In genomic region chr3:88503881-88504746, GRCm38 (mm10) we compare ENCODE assay signal across 7 mouse cellular contexts. TPM values are rescaled to one million over a fixed set of nuclear protein-coding genes. Genes with fewer than 3 reads are reported as not detected.
A peak's percentile ranks its signal among the peaks of the same experiment; 100 is the strongest.
DNase-seq lines count a peak whose midpoint lies in the region; ATAC-seq and TF ChIP-seq lines count a peak whose summit lies in the region.

No protein-coding gene starts in this region.

- TF ChIP-seq EP300 in liver, postnatal 0 days (IDR thresholded peaks at IDR 0.05; ENCODE audit: low read depth), result no peak

- no peak for TF ChIP-seq POLR2A in embryonic fibroblast, embryonic 13.5 days (IDR thresholded peaks at IDR 0.05; ENCODE audit: low read depth, low read length)
- TF ChIP-seq POLR2A in thymus, adult 2 months (IDR thresholded peaks at IDR 0.05; ENCODE audit: control insufficient read depth, extremely low read depth, insufficient read depth, low read length, poor library complexity), result no peak

- WGBS in kidney, postnatal 0 days, result 45% methylated on average over 8 of the region's 8 CpGs
- WGBS in liver, postnatal 0 days (ENCODE audit: insufficient replicate concordance), result 40% methylated on average over 8 of the region's 8 CpGs
- WGBS in thymus, adult 2 months, result 54% methylated on average over 8 of the region's 8 CpGs

- no peak for ATAC-seq in kidney, postnatal 0 days (replicated peaks; ENCODE audit: low FRiP score, low read depth)
- ATAC-seq in liver, postnatal 0 days, result no peak

- no peaks in the 10 kb centered on the region for H3K36me3 ChIP-seq in kidney, postnatal 0 days (ENCODE audit: insufficient read depth, low read length)
- H3K36me3 ChIP-seq in liver, postnatal 0 days (replicated peaks; ENCODE audit: insufficient read depth, low read length), result peaks cover 5% of the 10 kb centered on the region; the same call in 1 of the 2 replicates
- H3K36me3 ChIP-seq in thymus, adult 2 months (ENCODE audit: control insufficient read depth, insufficient read depth, low read length), result no peaks in the 10 kb centered on the region

- no peak overlapping the region for H3K4me2 ChIP-seq in kidney, postnatal 0 days (ENCODE audit: low read length)
- no peak overlapping the region for H3K4me2 ChIP-seq in liver, postnatal 0 days (ENCODE audit: low read depth, low read length)

- no peak for TF ChIP-seq CTCF in kidney, postnatal 0 days (IDR thresholded peaks at IDR 0.05; ENCODE audit: low read depth)
- no peak for TF ChIP-seq CTCF in embryonic fibroblast, embryonic 13.5 days (IDR thresholded peaks at IDR 0.05; ENCODE audit: borderline replicate concordance, insufficient read depth, low read length)
- TF ChIP-seq CTCF in liver, postnatal 0 days (IDR thresholded peaks at IDR 0.05; ENCODE audit: low read depth), result no peak
- no peak for TF ChIP-seq CTCF in thymus, adult 2 months (IDR thresholded peaks at IDR 0.05; ENCODE audit: borderline replicate concordance, control insufficient read depth, extremely low read depth, insufficient read depth, low read length, poor library complexity)

- H3K27ac ChIP-seq in kidney, postnatal 0 days, result 0 out of 2 replicates have a peak overlapping the region, but pooled peaks have one; percentile 87
- H3K27ac ChIP-seq in embryonic fibroblast, embryonic 13.5 days (ENCODE audit: insufficient read depth, low read length), result peak overlapping the region; percentile 94
- peak overlapping the region; percentile 94; the same call in 1 of the 2 replicates for H3K27ac ChIP-seq in liver, postnatal 0 days (ENCODE audit: low read depth)
- no peak overlapping the region for H3K27ac ChIP-seq in thymus, adult 2 months (ENCODE audit: control insufficient read depth, insufficient read depth, low read length)

- peaks cover 26% of the 10 kb centered on the region for H3K4me1 ChIP-seq in kidney, postnatal 0 days (replicated peaks; ENCODE audit: insufficient read depth, low read length)
- peaks cover 13% of the 10 kb centered on the region for H3K4me1 ChIP-seq in embryonic fibroblast, embryonic 13.5 days (ENCODE audit: control insufficient read depth, insufficient read depth, low read length)
- peaks cover 23% of the 10 kb centered on the region for H3K4me1 ChIP-seq in liver, postnatal 0 days (ENCODE audit: insufficient read depth)
- H3K4me1 ChIP-seq in thymus, adult 2 months (replicated peaks; ENCODE audit: control insufficient read depth, insufficient read depth, low read length), result peaks cover 30% of the 10 kb centered on the region

- H3K4me3 ChIP-seq in kidney, postnatal 0 days (replicated peaks; ENCODE audit: low read depth, low read length), result no peak overlapping the region
- no peak overlapping the region for H3K4me3 ChIP-seq in embryonic fibroblast, embryonic 13.5 days (ENCODE audit: insufficient read depth, low read length)
- no peak overlapping the region for H3K4me3 ChIP-seq in liver, postnatal 0 days (ENCODE audit: low read depth, low read length)
- no peak overlapping the region for H3K4me3 ChIP-seq in thymus, adult 2 months (ENCODE audit: control insufficient read depth, insufficient read depth, low read length)

- H3K9ac ChIP-seq in kidney, postnatal 0 days (ENCODE audit: low read depth, low read length), result no peak overlapping the region
- H3K9ac ChIP-seq in liver, postnatal 0 days (replicated peaks), result no peak overlapping the region

- H3K9me3 ChIP-seq in kidney, postnatal 0 days (replicated peaks; ENCODE audit: low read length), result no peaks in the 10 kb centered on the region
- no peaks in the 10 kb centered on the region for H3K9me3 ChIP-seq in liver, postnatal 0 days (ENCODE audit: low read length)

- no peaks in the 10 kb centered on the region for H3K27me3 ChIP-seq in kidney, postnatal 0 days (ENCODE audit: insufficient read depth, low read length)
- H3K27me3 ChIP-seq in liver, postnatal 0 days (ENCODE audit: insufficient read depth, low read length), result no peaks in the 10 kb centered on the region
- no peaks in the 10 kb centered on the region; the same call in 1 of the 2 replicates for H3K27me3 ChIP-seq in thymus, adult 2 months (ENCODE audit: control insufficient read depth, insufficient read depth, low read length)

- no peak for DNase-seq in kidney, postnatal 0 days (ENCODE audit: low spot score)
- no peak for DNase-seq in kidney, postnatal 14 days
- DNase-seq in NIH3T3 (ENCODE audit: low read depth), result peak; percentile 85
- no peak for DNase-seq in liver, postnatal 0 days
- no peak for DNase-seq in thymus, adult 2 months
- no peak for DNase-seq in frontal cortex, postnatal 36 days (ENCODE audit: low spot score in 2 of 2)

RNA-seq across cellular contexts. Expression of gene Lmna, which starts 5.6 kb away (rescaled TPM):
- 99.3 and 108 TPM in 2 replicates for polyA plus RNA-seq in kidney, postnatal 0 days (2015; fragmentation: Nextera tagmentation; extraction: Ambion mirVana)
- polyA plus RNA-seq in embryonic fibroblast, embryonic 13.5 days (2011; ENCODE audit: insufficient read length, low read depth, missing spikeins), result 401 and 426 TPM in 2 replicates
- 68.4 and 73.4 TPM in 2 replicates for polyA plus RNA-seq in liver, postnatal 0 days (2015; fragmentation: Nextera tagmentation; extraction: Ambion mirVana)
- 59.3 and 61.1 TPM in 2 replicates for polyA plus RNA-seq in thymus, adult 2 months (2012; rRNA removed)

RNA-seq across cellular contexts. Expression of gene Mex3a, which starts 28.1 kb away (rescaled TPM):
- polyA plus RNA-seq in kidney, postnatal 0 days (2015; fragmentation: Nextera tagmentation; extraction: Ambion mirVana), result 12.5 and 13.8 TPM in 2 replicates
- polyA plus RNA-seq in embryonic fibroblast, embryonic 13.5 days (2011; ENCODE audit: insufficient read length, low read depth, missing spikeins), result 25.7 and 33.6 TPM in 2 replicates
- 0.37 and 0.51 TPM in 2 replicates for polyA plus RNA-seq in liver, postnatal 0 days (2015; fragmentation: Nextera tagmentation; extraction: Ambion mirVana)
- 22.0 and 24.2 TPM in 2 replicates for polyA plus RNA-seq in thymus, adult 2 months (2012; rRNA removed)

RNA-seq across cellular contexts. Expression of gene Sema4a, which starts 43.1 kb away (rescaled TPM):
- polyA plus RNA-seq in kidney, postnatal 0 days (2015; fragmentation: Nextera tagmentation; extraction: Ambion mirVana), result 32.6 and 33.3 TPM in 2 replicates
- 0.25 and 0.63 TPM in 2 replicates for polyA plus RNA-seq in embryonic fibroblast, embryonic 13.5 days (2011; ENCODE audit: insufficient read length, low read depth, missing spikeins)
- 27.3 and 30.0 TPM in 2 replicates for polyA plus RNA-seq in liver, postnatal 0 days (2015; fragmentation: Nextera tagmentation; extraction: Ambion mirVana)
- polyA plus RNA-seq in thymus, adult 2 months (2012; rRNA removed), result 99.3 and 109 TPM in 2 replicates

RNA-seq across cellular contexts. Expression of gene Rab25, which starts 44.0 kb away (rescaled TPM):
- polyA plus RNA-seq in kidney, postnatal 0 days (2015; fragmentation: Nextera tagmentation; extraction: Ambion mirVana), result 27.4 and 28.9 TPM in 2 replicates
- polyA plus RNA-seq in embryonic fibroblast, embryonic 13.5 days (2011; ENCODE audit: insufficient read length, low read depth, missing spikeins), result not detected in 2 replicates
- 0.13 and 0.29 TPM in 2 replicates for polyA plus RNA-seq in liver, postnatal 0 days (2015; fragmentation: Nextera tagmentation; extraction: Ambion mirVana)
- polyA plus RNA-seq in thymus, adult 2 months (2012; rRNA removed), result 6.3 and 9.3 TPM in 2 replicates

RNA-seq across cellular contexts. Expression of gene Lamtor2, which starts 48.8 kb away (rescaled TPM):
- 164 and 173 TPM in 2 replicates for polyA plus RNA-seq in kidney, postnatal 0 days (2015; fragmentation: Nextera tagmentation; extraction: Ambion mirVana)
- 74.4 and 81.1 TPM in 2 replicates for polyA plus RNA-seq in embryonic fibroblast, embryonic 13.5 days (2011; ENCODE audit: insufficient read length, low read depth, missing spikeins)
- polyA plus RNA-seq in liver, postnatal 0 days (2015; fragmentation: Nextera tagmentation; extraction: Ambion mirVana), result 104 and 106 TPM in 2 replicates
- polyA plus RNA-seq in thymus, adult 2 months (2012; rRNA removed), result 128 and 141 TPM in 2 replicates

Comparison
In these comparisons a context has a peak if more than half of its experiments do, and no peak if none do; other contexts are left out.
1. RNA of gene Sema4a, which starts 43.1 kb away (polyA plus RNA-seq): 99.3 to 109 TPM in thymus, adult 2 months, 32.6 to 33.3 TPM in kidney, postnatal 0 days and 27.3 to 30.0 TPM in liver, postnatal 0 days; 0.25 to 0.63 TPM in embryonic fibroblast, embryonic 13.5 days; every median in the first group is over 10 times any median in the second.